Mouse (Mus musculus) gastrocnemius, postnatal 14 days (tissue): ENCODE data around the gene Wdcp. TPM values are rescaled to one million over a fixed set of nuclear protein-coding genes. Genes with fewer than 3 reads are reported as not detected.
"Not testable (repeated sequence)": the region's sequence is repeated elsewhere in the genome, so short reads cannot be mapped to it uniquely, and the experiment has no call there.

ENCODE experiments used
- DNase-seq: peaks from one replicate; pipeline ENCODE4 v3.0.0; 2021; ENCODE audit warnings: mixed read lengths
- intact Hi-C: fragments of 180-260 bp; cut with DNase I; formaldehyde crosslinking; loops from one replicate; pipeline ENCODE4 v1.15.1; 2025; ENCODE audit warnings: low total_unique reads
- long read RNA-seq, 2 experiments: library from polyadenylated mRNA; stranded (forward); transcript quantifications; one replicate each; pipeline ENCODE4 v2.0.0; 2021
- total RNA-seq, 2 experiments: library from RNA; stranded (reverse); gene quantifications; 2 replicates each; pipeline ENCODE4 v1.2.3; 2021

Gene Wdcp
- 1 to 10 TPM; 4.6 to 5.0 TPM for total RNA-seq
- long read RNA-seq, experiment 1, partial matches to known transcripts = 0 of 2 reads
- long read RNA-seq, experiment 1, other reads (novel, unspliced or antisense) = 0 of 2 reads
- long read RNA-seq, experiment 2, partial matches to known transcripts = 0 of 2 reads
- long read RNA-seq, experiment 2, other reads (novel, unspliced or antisense) = 2 of 2 reads

DNA sequence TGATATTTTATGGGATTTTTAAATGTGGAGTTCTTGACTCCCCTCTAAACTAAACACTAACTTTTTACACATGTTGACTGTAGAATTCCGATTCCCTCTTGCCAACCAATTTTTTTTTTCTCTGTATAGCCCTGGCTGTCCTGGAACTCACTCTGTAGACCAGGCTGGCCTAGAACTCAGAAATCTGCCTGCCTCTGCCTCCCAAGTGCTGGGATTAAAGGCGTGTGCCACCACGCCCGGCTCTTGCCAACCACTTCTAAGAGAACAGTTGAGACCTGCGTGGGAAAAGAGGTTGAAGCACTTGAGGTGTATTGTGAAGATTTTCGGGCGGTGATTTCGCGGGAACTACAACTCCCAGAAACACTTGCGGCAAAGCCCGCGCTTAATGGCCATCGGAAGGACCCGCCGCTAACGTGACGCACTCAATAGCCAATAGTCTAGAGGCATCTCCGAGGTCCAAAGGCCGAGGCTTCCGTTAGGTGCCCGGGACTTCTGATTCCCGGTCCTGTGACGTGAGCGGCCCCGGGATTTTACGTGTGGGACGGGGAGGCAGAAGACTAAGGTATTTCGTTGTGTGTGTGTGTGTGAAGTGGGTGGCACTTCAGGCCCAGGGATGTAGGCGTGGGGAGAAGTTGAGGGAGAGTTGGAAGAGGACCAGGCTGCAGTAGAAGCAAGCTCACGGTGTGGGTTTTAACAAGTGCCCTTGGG is at the start of gene Wdcp:
Wdcp (plus strand) TSS at position 414 of the 708 bp plus-strand sequence.
- intact Hi-C loops = no loop called here
- DNase-seq = peak; percentile 89

DNA sequence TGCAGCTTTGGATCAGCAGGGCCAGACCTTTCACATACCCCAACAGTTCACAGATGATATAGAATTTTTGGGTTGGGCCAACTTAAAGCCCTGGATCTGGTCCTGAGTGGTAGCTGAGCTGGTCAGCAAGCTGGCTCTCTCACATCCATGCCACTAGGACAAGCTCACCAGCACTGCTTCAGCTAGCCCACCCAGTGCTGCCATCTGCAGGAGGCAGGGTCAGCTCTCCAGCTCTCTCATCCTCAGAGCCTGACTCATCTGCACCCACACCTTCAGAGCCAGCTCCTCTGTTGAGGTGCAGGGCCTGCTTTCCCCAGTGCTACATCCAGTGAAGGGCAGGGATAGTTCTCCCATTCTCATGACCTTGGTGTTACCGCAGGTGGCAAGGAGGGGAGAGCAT is 49.4 kb upstream of the Wdcp start:
- intact Hi-C loops = no loop called here
- DNase-seq = peak; percentile 25

DNA sequence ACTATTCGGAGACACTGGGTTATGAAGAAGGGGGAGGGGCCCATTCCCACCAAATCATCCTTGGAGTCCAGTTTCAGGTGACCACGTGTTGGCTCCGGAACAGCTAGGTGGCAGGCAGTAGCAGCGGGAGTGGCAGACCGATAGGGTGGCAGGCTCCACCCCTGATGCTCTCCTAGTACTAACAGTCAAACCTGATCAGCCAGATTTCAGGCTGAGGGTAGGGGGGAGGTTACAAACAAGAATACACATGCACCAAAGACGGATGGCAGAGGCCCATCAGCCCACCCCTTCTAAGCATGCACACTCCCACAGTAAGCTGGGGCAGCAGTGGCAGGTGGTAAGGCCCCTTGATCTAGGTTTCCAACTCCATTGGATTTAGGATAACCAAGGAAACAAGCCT is 45.6 kb upstream of the Wdcp start:
- intact Hi-C loops, DNase-seq: not testable (repeated sequence)

DNA sequence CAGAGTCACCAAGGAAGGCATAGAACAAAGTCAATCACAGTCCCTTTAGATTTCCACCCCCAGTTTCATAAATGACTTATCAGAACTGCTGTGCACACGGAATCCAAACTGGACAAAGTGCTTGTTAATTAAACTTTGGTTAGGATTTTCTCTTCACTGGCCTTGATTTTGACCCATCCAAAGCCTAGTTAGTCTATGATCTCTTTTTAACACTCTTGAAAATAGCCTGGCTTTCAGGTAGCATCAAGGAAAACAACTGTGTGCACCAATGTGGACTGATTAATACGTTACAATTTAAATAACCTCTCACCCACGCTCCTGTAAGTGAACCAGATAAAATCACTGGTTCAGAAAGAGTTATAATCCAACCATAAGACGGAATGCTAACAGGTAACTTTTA is 32.1 kb upstream of the Wdcp start:
- no peak for DNase-seq
- intact Hi-C loops = no loop called here

DNA sequence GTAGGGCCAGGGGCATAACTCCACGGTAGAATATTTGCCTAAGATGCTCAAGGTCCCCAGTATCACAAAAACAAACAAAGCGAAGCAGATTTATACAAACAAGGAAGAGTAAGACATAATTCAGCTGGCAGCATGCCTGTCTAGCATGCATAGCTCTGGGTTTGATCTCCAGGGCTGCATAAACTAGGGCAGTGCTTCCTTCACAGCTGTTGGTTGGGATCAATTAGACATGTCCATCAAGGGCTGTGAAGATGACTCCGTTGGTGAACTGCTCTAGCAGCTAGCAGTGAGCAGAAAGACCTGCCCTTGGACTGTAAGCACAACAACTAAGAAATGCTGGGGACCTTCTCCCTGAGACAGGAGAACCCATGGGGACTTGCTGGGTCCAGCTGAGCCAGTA is 31.4 kb upstream of the Wdcp start:
- no peak for DNase-seq
- intact Hi-C loops = no loop called here

DNA sequence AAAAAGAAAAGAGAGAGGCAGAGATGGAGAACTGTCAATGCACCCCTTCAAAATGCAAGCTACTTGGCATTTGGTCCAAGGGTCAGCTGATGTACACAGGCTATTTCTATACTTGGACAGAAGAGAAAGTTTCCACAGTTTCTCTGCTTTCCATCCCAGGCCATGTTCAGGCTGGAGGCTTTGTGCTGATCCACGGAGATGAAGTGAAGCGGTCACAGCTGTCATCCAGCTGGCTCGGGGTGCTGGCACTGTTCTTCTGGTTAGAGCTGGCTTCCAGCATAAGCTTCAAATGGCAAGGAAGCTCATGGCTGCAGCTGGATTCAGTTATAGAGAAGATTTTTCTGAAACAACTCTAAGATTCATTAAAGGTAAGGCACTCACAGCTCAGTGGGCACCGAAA is 29.5 kb upstream of the Wdcp start:
- DNase-seq = peak; percentile 72
- intact Hi-C loops = no loop called here

DNA sequence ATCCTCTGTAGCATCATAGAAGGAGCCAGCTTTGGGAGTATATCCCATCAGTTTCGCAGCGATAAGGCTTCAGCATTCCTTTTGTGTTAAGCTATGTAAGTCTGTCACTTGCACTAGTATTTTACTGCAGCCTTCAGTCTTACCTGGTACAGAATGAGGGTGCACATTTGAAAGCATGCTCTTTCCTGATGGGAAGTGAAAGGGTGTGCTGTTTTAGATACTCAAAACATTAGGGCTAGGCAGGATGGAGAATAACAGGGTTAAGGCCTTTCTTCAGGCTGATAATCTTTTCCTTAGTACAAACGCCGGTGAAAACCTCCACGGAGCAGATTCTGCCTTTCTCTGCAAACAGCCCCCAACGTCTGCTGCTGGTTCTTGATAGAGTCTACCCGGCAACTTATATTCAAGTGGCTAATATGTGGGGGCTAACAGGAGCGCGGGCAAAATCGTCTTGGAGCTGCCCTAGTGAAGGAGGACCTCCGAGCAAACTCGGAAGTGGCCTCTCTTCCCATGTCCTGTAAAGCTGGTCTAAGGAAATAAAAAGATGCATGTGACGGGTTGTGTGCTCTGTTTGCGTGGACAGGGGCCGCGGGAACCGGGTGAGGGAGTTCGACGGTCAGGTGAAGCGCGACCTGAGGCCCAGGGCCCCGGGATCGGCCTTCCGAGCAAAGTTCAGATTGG is 26.3 kb upstream of the Wdcp start:
- no peak for DNase-seq
- intact Hi-C loops = no loop called here

DNA sequence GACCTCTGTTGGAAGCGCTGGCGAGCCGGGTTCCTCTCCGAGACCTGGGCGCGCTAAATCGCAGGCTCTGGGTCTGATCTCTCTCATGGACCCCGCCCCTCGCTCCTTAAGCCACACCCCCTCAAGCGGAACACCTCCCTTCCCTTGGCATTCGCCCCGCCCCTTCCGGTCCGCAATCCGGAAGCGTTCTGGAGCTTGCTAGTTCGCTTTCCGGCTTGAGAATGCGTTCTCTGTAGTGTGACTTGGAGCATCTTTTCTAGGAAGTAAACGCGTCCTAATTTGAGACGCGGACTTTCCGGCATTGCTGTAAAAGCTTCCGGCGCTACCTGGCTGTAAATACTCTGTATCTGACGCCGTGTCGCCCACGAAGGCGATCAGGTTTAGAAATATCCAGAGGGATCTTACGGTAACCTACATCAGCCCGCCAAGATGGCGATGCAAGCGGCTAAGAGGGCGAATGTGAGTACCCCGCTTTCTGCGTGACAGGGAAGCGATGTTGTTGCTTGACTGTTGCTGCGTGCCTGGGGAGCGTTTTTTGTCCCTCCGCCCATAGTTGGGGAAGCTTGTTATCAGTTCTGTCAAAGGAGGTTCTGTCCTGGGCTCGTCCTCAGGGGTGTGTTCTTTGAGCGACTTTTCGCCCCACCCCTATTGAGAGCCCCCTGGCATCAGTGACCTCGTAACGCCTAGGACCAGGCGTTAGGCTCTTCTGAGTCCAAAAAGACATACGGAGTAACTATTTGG is 25.6 kb upstream of the Wdcp start, which contains the start of gene Sf3b6:
Sf3b6 (plus strand) TSS at position 184 of the 741 bp plus-strand sequence.
- intact Hi-C loops = no loop called here
- DNase-seq = peak; percentile 99

DNA sequence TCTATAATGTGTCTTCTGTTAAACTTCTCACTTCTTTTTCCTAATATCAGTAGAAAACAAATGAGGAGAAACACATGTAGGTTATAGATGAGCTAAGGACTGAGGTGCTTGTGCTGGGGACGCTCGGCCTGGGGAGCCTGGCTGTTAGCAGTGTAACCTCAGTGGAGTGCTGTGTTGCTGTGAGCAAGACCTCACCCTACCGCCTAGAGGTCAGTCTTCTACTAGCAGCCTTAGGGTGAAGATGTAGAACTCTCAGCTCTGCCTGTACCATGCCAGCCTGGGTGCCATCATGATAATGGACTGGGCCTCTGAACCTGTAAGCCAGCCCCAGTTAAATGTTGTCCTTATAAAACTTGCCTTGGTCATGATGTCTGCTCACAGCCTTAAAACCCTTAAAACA is 15.8 kb upstream of the Wdcp start:
- intact Hi-C loops = no loop called here
- no peak for DNase-seq

DNA sequence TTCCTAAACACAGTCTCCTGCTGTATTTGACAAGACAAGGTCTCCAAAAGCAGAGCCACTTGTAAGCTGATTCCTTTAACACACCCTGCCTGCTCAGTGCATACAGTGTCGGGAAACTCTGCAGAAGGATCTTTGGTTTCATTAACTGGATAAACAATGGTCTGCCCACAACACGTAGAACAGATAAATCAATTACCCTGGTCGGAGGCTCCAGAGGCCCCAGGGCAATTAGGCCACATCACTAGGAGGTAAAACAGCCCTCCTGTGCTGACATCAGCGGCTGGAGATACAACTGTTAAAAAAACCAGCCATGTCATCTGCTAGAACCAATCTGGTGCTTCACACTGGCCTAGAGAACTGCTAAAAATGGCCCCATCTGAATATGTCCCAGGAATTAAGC is 6.1 kb upstream of the Wdcp start:
- intact Hi-C loops = no loop called here
- no peak for DNase-seq

DNA sequence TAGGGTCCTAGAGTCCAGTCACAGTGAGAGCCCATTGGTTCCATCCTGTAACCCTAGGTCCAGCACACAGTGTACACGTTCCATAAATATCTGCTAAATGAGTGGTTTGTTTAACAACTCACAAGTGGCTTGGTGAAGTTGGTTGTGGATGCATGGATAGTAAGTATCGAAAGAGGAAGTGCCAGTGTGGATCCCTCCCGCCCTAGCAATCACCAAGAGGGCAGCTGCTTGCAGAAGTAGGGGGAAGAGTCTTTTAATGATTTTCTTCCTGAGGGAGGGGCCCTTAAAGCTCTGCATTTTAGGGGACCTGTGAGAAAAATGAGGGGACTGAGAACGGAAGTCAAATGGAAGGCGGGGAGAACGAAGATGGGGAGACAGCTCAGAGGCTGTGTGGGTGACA is 3.1 kb upstream of the Wdcp start:
- DNase-seq = no peak
- intact Hi-C loops = no loop called here

DNA sequence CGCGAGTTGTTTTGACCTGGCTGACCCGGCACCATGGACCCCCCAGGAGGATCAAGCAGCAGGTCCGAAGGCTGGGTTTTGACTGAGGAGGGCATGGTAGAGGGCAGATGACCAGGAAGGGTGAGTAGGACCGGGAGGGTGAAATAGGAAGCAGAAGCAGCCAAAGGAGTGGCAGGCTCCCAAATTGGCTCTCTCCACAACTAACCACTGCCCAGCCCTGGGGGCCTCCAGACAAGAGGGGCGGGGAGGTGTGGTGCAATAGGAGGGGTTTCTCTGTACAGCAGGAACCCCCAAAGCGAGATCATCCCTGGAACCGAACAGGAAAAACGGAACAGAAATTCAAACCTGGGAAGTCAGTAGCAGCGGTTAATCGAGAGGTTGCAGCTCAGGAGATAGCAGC is 2.4 kb upstream of the Wdcp start:
- intact Hi-C loops = no loop called here
- DNase-seq = no peak

DNA sequence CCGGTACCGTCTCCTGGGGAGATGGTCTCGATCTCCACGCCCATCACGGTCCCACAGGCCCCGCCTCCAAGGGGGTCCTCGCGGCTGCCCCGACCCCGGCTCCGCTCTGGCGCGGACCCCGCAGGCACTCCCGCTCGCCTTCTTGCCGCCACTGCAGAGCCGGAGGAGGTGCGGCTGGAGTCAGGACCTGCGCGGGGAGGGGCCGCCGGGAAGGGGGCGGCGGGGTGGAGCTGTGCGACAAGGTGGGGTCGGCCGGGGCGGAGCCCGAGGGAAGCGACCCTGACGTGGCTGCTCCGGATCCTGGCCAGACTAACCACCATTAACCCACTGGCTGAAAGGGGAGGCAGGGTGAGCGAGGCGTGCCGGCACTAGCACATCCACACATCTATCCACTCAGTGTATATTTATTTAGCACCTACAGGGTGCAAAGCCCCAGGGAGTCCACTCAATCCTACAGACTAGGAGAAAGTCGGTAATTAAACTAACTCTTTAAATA is 1.7 kb upstream of the Wdcp start, which contains the start of gene Fkbp1b:
Fkbp1b (minus strand) TSS at position 200 of the 496 bp plus-strand sequence.
- intact Hi-C loops = no loop called here
- peak; percentile 49 for DNase-seq

DNA sequence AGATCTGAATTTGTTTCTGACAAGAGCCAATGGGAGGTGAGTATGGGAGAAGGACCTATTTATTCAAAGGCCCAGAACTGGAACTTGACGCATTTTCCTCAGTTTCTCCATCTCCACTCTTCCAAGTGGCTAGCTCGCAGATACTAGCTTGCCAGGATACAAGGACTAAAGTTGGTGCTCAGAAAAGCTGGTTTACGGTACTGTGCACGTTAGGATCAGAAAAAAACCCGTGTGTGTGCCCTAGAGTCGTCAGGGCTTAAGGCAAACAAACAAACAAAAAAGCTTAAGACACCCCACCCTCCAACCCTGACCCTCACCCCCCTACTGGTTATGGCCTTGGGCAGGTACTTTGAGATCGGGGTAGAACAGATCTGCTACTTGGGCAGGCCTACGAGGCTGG is 647 bp upstream of the Wdcp start:
- DNase-seq = no peak
- intact Hi-C loops = no loop called here

DNA sequence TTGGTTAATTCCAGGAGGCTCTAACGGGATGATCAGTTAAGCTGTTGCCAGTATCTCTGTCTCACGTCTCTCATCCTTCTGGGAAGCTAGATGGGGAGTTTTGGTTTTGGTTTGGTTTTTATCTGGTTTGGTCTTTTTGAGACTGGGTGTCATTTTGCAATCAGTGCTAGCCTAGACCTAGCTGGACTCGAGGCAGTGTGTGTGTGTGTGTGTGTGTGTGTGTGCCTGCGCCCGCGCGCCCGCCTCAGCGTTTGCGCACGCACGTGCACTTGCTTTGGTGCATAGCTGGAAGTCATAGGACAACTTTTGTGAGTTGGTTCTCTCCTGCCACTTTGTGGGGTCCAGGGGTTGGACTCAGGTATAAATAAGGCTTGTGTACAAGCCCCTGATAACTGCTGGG is 638 bp downstream of the Wdcp start:
- DNase-seq = no peak
- intact Hi-C loops = no loop called here

DNA sequence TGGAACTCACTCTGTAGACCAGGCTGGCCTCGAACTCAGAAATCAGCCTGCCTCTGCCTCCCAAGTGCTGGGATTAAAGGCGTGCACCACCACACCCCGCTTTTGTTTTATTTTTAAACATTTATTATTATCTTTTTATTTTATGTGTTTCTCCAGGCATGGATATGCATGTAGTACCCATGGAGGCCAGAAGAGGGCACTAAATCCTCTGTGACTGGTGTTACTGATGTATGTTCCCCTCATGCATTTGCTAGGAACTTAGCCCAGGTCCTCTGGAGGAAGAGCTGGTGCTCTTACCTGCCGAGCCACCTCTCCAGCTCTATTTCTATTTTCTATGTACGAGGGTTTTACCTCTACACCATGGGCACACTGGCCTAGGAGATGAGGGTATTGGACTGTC is 13.1 kb downstream of the Wdcp start:
- DNase-seq = no peak
- intact Hi-C loops = no loop called here

DNA sequence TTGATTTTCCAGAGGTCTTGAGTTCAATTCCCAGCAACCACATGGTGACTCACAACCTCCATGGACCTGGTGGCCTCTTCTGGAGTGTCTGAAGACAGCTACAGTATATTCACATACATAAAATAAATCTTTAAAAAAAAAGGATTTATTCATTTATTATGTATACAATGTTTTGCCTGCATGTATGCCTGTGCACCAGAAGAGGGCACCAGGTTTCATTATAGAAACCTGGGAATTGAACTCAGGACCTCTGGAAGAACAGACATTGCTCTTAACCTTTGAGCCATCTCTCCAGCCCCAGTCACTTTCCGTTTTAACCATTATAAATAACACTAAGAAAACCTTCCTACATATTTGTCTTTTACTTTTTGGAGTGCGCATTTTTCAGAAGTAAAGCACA is 13.7 kb downstream of the Wdcp start:
- intact Hi-C loops = no loop called here
- DNase-seq = no peak

DNA sequence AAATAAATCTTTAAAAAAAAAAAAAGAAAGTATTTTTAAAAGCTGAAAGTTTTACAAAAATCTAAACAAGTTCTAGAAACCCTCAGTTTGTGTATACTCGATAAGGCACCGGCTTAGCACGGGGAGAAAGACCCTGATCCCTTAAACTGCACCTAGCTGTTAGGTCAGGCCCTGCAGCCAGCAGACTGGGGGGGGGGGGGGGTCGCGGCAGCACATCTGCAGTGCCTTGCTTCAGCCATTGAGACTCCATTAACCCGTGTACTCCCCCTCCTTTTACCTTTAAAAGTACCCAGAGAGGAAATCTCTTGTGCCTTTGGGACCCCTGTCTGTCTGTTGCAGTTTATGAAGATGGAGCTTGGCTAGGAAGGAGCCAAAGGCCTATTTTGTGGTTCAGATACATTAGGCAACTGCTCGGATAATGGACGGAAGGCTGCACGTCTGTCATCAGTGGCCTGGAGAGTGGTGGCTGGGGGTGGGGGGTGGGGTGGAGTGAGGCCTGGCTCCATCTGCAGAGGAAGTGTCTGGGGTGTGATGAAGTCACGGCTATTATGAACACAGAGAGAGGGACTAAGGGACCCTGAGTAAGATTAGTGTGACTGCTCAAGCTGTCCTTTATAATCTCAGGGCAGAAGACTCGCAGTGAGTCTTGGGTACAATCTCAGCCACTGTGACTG is 16.3 kb downstream of the Wdcp start:
- no peak for DNase-seq
- intact Hi-C loops = no loop called here

DNA sequence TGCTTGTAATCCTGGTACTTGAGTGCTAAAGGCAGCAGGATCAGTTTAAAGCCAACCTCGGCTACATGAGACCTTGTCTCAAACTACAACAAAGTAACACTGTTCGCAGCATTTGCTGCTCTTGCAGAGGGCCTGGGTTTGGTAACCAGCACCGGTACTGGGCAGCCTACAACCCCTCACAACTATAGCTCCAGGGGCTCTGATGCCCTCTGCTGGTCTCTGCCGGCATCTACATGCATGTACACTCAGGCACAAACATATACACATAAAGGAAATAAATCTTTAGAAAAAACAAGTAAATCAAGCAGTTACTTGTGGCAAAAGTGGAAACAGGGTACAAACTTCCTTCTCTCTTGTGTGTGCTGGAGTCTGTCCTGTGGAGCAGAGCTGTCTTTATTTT is 19.6 kb downstream of the Wdcp start:
- intact Hi-C loops = no loop called here
- no peak for DNase-seq
